Mouse (Mus musculus) thymus, postnatal 4 days (tissue): ENCODE data around the gene Pdcd1.
"Not testable (repeated sequence)": the region's sequence is repeated elsewhere in the genome, so short reads cannot be mapped to it uniquely, and the experiment has no call there.

ENCODE experiments used
- DNase-seq: peaks from one replicate; pipeline ENCODE4 v3.0.0; 2021

The Pdcd1 gene

DNA sequence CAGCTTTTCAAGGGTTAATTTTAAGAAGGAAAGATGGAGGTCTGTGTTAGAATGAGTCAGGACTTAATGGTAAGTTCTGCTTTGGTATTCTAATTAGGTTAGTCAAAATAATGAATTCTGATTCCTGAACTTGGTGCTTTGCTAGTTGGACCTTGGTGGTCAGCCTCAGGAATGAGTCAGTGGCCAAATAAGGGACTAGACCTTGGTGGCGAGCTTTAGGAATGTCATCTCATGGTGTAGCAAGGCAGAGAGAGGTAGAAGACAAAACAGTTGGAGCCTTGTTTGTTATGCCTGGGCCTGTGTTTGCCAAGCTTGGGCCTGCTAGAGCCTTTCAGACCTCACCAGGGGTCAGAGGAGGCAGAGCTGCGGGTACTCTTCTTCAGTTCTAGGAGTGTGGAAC lies 23.6 kb downstream of the Pdcd1 start:
- DNase-seq: no peak

DNA sequence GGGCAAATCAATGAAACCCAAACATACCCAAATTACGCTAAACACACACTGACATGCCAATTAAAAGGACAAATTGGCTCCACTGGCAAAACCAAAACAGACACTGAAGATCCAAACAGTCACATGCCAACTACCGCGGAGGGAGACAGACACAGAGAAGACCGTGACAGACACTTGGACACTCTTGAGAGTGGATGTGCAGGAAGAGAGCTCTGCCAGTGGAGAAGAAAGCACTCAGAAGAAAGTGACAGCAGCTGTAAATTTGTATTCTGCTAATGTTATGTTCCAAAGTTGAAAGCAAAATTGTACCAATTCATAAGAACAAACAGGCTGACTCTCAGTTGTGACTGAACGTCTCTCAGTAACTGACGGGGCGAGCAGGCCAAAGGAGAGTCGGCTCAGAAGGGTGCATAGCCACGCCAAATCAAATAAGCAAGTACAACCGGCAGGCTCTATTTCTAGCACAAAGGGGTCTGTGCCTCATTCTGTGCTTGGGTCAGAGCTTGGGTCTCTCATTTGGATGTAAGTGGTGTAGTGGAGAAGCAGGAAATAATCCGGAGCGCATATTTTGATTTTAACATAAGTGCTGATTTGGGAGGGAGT lies 24.7 kb downstream of the Pdcd1 start:
- no peak for DNase-seq

DNA sequence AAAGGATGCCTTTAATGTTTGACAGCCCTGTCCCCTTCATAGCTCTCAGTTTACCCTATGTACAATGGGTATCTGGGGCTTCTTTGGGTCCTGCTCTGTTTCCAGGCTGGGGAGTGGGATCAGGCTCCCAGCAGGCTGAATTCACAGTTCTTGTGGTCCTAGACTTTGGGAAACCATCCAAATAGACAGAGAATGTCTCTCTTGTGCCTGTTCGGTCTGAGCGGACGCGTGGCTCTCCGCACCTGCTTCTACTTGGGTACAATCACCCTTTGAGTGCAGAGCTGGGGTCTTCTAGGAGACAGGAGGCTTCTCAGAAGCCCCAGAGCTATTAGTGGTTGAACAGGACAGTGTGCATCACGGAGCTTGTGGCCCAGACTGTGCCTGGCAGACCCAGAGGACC lies 32.2 kb downstream of the Pdcd1 start, which contains the start of gene Neu4:
Neu4 (plus strand) TSS at position 301 of the 400 bp plus-strand sequence.
- DNase-seq: no peak

- no peak for DNase-seq
Observed at GRCm38 (mm10) chr1:94011643-94012042, 40.7 kb downstream of the Pdcd1 start.

- not testable (repeated sequence) for DNase-seq
Observed at GRCm38 (mm10) chr1:94008826-94009225, 43.5 kb downstream of the Pdcd1 start.

GRCm38 (mm10) chr1:94005954-94006506 lies 46.3 kb downstream of the Pdcd1 start:
- DNase-seq: not testable (repeated sequence)

DNA sequence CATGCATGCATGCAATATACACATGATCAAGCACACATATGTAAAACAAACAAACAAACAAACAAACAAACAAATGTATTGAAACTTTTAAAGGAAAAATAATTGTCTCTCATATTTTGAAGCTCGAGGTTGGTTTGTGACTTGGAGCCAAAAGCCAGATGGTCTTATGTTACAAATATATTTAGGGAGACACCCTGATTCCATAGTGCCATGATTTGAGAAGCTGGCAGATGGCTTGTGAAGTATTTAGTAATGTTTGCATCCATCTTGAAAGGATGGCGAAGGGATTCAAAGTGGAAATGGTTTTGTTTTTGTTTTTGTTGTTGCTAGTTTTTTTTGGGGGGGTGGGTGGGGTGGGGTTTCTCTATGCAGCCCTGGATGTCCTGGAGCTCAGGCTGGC lies 51.3 kb downstream of the Pdcd1 start:
- no peak for DNase-seq

DNA sequence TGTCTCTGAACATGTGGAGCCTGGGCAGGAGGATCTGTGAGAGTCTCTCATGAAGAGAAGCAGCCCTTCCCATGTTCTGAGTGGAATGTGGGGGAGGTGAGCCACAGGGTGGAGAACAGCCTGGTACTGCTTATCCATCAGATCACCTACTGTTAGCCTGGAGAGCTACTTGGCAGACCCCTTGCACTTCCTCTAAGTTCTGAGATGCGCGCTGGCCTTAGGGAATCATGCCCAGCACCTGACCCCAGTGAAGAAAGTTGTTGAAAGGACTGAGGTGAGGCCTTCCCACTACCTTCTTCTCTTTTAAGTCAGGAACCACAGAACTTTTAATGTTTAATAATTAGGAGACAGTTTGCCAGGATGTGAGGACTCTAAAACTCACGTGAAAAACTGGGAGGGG lies 60.9 kb downstream of the Pdcd1 start:
- not testable (repeated sequence) for DNase-seq

DNA sequence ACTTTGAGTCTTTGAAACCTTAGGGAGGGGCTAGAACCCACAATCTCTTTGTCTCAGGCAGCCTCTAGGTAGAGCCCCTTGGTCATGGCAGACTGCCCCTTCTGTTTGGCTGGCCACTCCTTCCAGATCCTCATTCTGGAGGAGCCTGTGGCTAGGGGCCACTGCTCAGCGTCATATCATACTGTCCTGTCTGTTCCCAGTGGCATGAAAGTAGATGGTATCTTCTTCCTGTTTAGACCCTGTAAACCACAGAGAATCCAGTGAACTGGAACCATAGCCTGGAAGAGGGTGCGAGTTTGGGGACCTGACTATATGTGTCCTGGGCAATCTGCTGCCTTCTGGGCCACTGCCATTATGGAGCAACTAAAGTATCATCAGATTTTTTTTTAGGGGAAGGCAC lies 61.3 kb downstream of the Pdcd1 start:
- DNase-seq: not testable (repeated sequence)

GRCm38 (mm10) chr1:93990209-93990608 lies 62.1 kb downstream of the Pdcd1 start, which contains the start of gene Gal3st2c:
TSS of gene Gal3st2c (plus strand) at chr1:93990509.
- not testable (repeated sequence) for DNase-seq

GRCm38 (mm10) chr1:93988786-93989185 lies 63.6 kb downstream of the Pdcd1 start:
- no peak for DNase-seq
